Mouse (Mus musculus) stomach, postnatal 0 days (tissue): Measurements from ENCODE around the gene Gse1.
"Not testable (repeated sequence)": the region's sequence is repeated elsewhere in the genome, so short reads cannot be mapped to it uniquely, and the experiment has no call there.

Source experiments
- CTCF ChIP-seq: IDR thresholded peaks from 2 replicates; pipeline ENCODE4 v1.5.1; 2016; ENCODE audit warnings: antibody characterized with exemption, low read depth, mild to moderate bottlenecking, moderate library complexity
- EP300 ChIP-seq: optimal IDR thresholded peaks from 2 replicates; pipeline ENCODE3; 2016; ENCODE audit warnings: antibody characterized with exemption

- TF ChIP-seq CTCF, EP300: not testable (repeated sequence)
Observed at GRCm38 (mm10) chr8:120334261-120334660, 106.0 kb downstream of the Gse1 start.
